In the genomic region with DNA sequence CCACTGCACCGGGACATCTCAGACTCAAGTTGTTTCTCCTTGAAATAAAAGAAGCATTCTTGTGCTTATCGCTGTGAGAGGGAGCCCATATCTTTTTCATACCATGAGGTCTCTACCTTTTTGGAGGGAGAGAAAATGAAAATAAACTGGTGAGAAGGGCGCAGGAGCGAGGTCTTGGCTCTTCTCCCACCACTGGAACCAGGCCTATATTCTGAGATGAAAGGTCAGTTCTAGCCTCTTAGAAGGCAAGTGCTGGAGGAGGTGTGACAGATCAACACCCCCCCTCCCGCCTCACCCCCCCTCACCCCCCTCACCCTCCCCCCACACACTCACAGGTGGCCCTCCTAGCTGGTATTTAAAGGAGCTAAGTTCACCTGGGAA, we compare ENCODE assay signal across 12 mouse cellular contexts.
DNase-seq lines count a peak whose midpoint lies in the region; ATAC-seq and TF ChIP-seq lines count a peak whose summit lies in the region.
"Had no signal": no experiment of that assay in that cellular context is flagged by ENCODE, and none has a peak within 500 bp of the region (broad histone marks: within the 10 kb centered on the region; RNA-seq: fewer than 3 reads in every experiment).

No protein-coding gene starts in this region.

- no peak for DNase-seq in heart, adult 18-20 months
- peak; percentile 43 to 50 for DNase-seq in kidney, postnatal 25 days
- DNase-seq in kidney, adult 11 months = no peak
- DNase-seq in forebrain, postnatal 0 days = no peak
- no peak for DNase-seq in thymus, postnatal 36 days
- DNase-seq in layer of hippocampus, postnatal 36 days = no peak

- H3K27ac ChIP-seq in heart, embryonic 11.5 days (ENCODE audit: low read depth, low read length) = peak overlapping the region; percentile 29; the same call in 1 of the 2 replicates
- H3K27ac ChIP-seq in brown adipose tissue, adult 24 weeks (replicated peaks; ENCODE audit: low read depth, low read length) = 0 out of 2 replicates have a peak overlapping the region, but pooled peaks have one; percentile 15
- peak overlapping the region; percentile 10; the same call in 1 of the 2 replicates for H3K27ac ChIP-seq in forebrain, postnatal 0 days (ENCODE audit: low read depth, low read length)
- H3K27ac ChIP-seq: hindbrain, embryonic 15.5 days; neural tube, embryonic 12.5 days had no signal

- 55% methylated on average over 4 of the region's 5 CpGs for WGBS in heart, embryonic 11.5 days (ENCODE audit: insufficient replicate concordance)
- WGBS in forebrain, postnatal 0 days = 51% methylated on average over 5 of the region's 5 CpGs

- no peaks in the 10 kb centered on the region for H3K27me3 ChIP-seq in heart, embryonic 11.5 days (ENCODE audit: control insufficient read depth, insufficient read depth, low read length)
- no peaks in the 10 kb centered on the region for H3K27me3 ChIP-seq in forebrain, postnatal 0 days (ENCODE audit: insufficient read depth, low read length)
- H3K27me3 ChIP-seq: hindbrain, embryonic 15.5 days; limb, embryonic 15.5 days; neural tube, embryonic 12.5 days had no signal

- peaks cover 34% of the 10 kb centered on the region for H3K4me1 ChIP-seq in heart, embryonic 11.5 days (ENCODE audit: control insufficient read depth, insufficient read depth, low read length)
- peaks cover 46% of the 10 kb centered on the region for H3K4me1 ChIP-seq in brown adipose tissue, adult 24 weeks (ENCODE audit: control insufficient read depth, insufficient read depth, insufficient read length, low read length)
- H3K4me1 ChIP-seq in forebrain, postnatal 0 days (ENCODE audit: insufficient read depth) = 0 out of 2 replicates have a peak, but pooled peaks cover 7% of the 10 kb centered on the region

- no peak for ATAC-seq in heart, embryonic 11.5 days (replicated peaks; ENCODE audit: insufficient number of reproducible peaks, low FRiP score, low TSS enrichment)
- no peak for ATAC-seq in forebrain, postnatal 0 days
- ATAC-seq: CD4-positive, CD25-positive, alpha-beta regulatory T cell, adult 4 months had no signal

- no peak for TF ChIP-seq CTCF in forebrain, postnatal 0 days (IDR thresholded peaks at IDR 0.05; ENCODE audit: low read depth)

- no peaks in the 10 kb centered on the region for H3K9me3 ChIP-seq in heart, embryonic 11.5 days (replicated peaks; ENCODE audit: control insufficient read depth, low read length)
- H3K9me3 ChIP-seq in forebrain, postnatal 0 days (ENCODE audit: low read length) = no peaks in the 10 kb centered on the region
- H3K9me3 ChIP-seq: hindbrain, embryonic 15.5 days; limb, embryonic 15.5 days; neural tube, embryonic 12.5 days had no signal

- H3K9ac ChIP-seq in heart, embryonic 11.5 days (ENCODE audit: low read depth, low read length) = no peak overlapping the region
- H3K9ac ChIP-seq in forebrain, postnatal 0 days = no peak overlapping the region; the same call in 1 of the 2 replicates
- H3K9ac ChIP-seq: hindbrain, embryonic 15.5 days; limb, embryonic 15.5 days; neural tube, embryonic 12.5 days had no signal

- no peaks in the 10 kb centered on the region for H3K36me3 ChIP-seq in heart, embryonic 11.5 days (ENCODE audit: control insufficient read depth, insufficient read depth, low read length)
- H3K36me3 ChIP-seq in forebrain, postnatal 0 days (ENCODE audit: insufficient read depth) = no peaks in the 10 kb centered on the region
- H3K36me3 ChIP-seq: hindbrain, embryonic 15.5 days; limb, embryonic 15.5 days; neural tube, embryonic 12.5 days had no signal

- peak overlapping the region; percentile 14; the same call in 1 of the 2 replicates for H3K4me2 ChIP-seq in heart, embryonic 11.5 days
- H3K4me2 ChIP-seq in forebrain, postnatal 0 days (ENCODE audit: low read depth) = no peak overlapping the region
- H3K4me2 ChIP-seq: hindbrain, embryonic 15.5 days; limb, embryonic 15.5 days; neural tube, embryonic 12.5 days had no signal

- H3K4me3 ChIP-seq in heart, embryonic 11.5 days (ENCODE audit: low read depth, low read length) = no peak overlapping the region
- H3K4me3 ChIP-seq in brown adipose tissue, adult 24 weeks (ENCODE audit: insufficient read depth, low read depth, low read length) = no peak overlapping the region
- H3K4me3 ChIP-seq in forebrain, postnatal 0 days (ENCODE audit: low read depth, low read length) = no peak overlapping the region
- H3K4me3 ChIP-seq: hindbrain, embryonic 15.5 days; limb, embryonic 15.5 days; neural tube, embryonic 12.5 days had no signal

Comparison
In these comparisons a context has a peak if more than half of its experiments do, and no peak if none do; other contexts are left out.
1. DNase-seq: peak in kidney, postnatal 25 days (2 of 2); none in heart, adult 18-20 months (0 of 2), kidney, adult 11 months (single experiment), forebrain, postnatal 0 days (single experiment), thymus, postnatal 36 days (0 of 2) and layer of hippocampus, postnatal 36 days (0 of 2).
2. Peak in every context shown above with its lines, with median percentiles within 50 percentile points of each other: H3K27ac ChIP-seq.